In the genomic region with DNA sequence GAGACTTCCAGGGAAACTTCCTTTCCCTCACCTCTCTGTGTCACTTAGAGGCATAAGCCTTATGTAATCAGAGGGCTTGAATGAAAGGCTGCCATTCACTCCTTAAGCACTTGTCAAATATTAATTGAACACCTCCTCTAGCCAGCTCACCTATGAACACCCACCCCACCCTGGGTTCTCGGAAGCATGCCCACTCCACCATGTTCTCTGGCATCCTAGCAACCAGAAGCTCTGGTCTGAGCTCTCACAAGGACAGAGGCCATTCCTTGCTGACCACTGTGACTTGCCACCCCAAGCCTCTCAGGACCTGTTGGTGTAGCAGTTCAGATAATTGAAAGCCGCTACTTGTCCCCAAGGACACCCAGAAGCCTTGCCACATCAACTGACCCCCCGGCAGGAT, we compare ENCODE assay signal across 24 mouse cellular contexts. TPM values are rescaled to one million over a fixed set of nuclear protein-coding genes. Genes with fewer than 3 reads are reported as not detected.
DNase-seq lines count a peak whose midpoint lies in the region; ATAC-seq and TF ChIP-seq lines count a peak whose summit lies in the region.
"Had no signal": no experiment of that assay in that cellular context is flagged by ENCODE, and none has a peak within 500 bp of the region (broad histone marks: within the 10 kb centered on the region; RNA-seq: fewer than 3 reads in every experiment).

A gene (plus strand): TSS at position 226 of the 400 bp plus-strand sequence.

- H3K36me3 ChIP-seq in kidney, embryonic 15.5 days, result no peaks in the 10 kb centered on the region
- H3K36me3 ChIP-seq in lung, embryonic 16.5 days (ENCODE audit: control insufficient read depth, insufficient read depth, low read length), result no peaks in the 10 kb centered on the region
- no peaks in the 10 kb centered on the region for H3K36me3 ChIP-seq in stomach, postnatal 0 days (ENCODE audit: control insufficient read depth, insufficient read depth, low read length)
- H3K36me3 ChIP-seq in hindbrain, embryonic 10.5 days, result no peaks in the 10 kb centered on the region
- H3K36me3 ChIP-seq in midbrain, embryonic 14.5 days (ENCODE audit: control insufficient read depth, insufficient read depth, low read length), result no peaks in the 10 kb centered on the region
- H3K36me3 ChIP-seq: heart, embryonic 13.5 days; hindbrain, embryonic 12.5 days; limb, embryonic 15.5 days; midbrain, embryonic 10.5 days; neural tube, embryonic 15.5 days had no signal

- TF ChIP-seq EP300 in stomach, postnatal 0 days (optimal IDR thresholded peaks at IDR 0.05), result no peak

- no peaks in the 10 kb centered on the region for H3K9me3 ChIP-seq in kidney, embryonic 15.5 days (replicated peaks)
- no peaks in the 10 kb centered on the region for H3K9me3 ChIP-seq in lung, embryonic 16.5 days (ENCODE audit: control insufficient read depth, low read length)
- H3K9me3 ChIP-seq in stomach, postnatal 0 days (ENCODE audit: control insufficient read depth, low read length), result no peaks in the 10 kb centered on the region
- no peaks in the 10 kb centered on the region for H3K9me3 ChIP-seq in hindbrain, embryonic 10.5 days
- H3K9me3 ChIP-seq in midbrain, embryonic 14.5 days (ENCODE audit: control insufficient read depth, low read length), result no peaks in the 10 kb centered on the region
- H3K9me3 ChIP-seq: heart, embryonic 13.5 days; hindbrain, embryonic 12.5 days; limb, embryonic 15.5 days; midbrain, embryonic 10.5 days; neural tube, embryonic 15.5 days had no signal

- H3K27ac ChIP-seq in kidney, embryonic 15.5 days, result no peak within 1 kb of the TSS
- peak within 1 kb of the TSS; percentile 23; the same call in 1 of the 2 replicates for H3K27ac ChIP-seq in lung, embryonic 16.5 days (ENCODE audit: low read length)
- H3K27ac ChIP-seq in stomach, postnatal 0 days (replicated peaks), result no peak within 1 kb of the TSS
- no peak within 1 kb of the TSS for H3K27ac ChIP-seq in hindbrain, embryonic 10.5 days
- H3K27ac ChIP-seq in midbrain, embryonic 14.5 days (replicated peaks; ENCODE audit: low read depth, low read length), result no peak within 1 kb of the TSS
- H3K27ac ChIP-seq: heart, embryonic 13.5 days; hindbrain, embryonic 12.5 days; limb, embryonic 15.5 days; liver, embryonic 14.5 days; midbrain, embryonic 10.5 days; neural tube, embryonic 15.5 days had no signal

- 0 out of 2 replicates have a peak, but pooled peaks have one; percentile 9 for TF ChIP-seq POLR2A in lung, adult 2 months (IDR thresholded peaks at IDR 0.05; ENCODE audit: borderline replicate concordance, extremely low read depth, low read depth, low read length)

- H3K4me3 ChIP-seq in kidney, embryonic 15.5 days (replicated peaks), result no peak within 1 kb of the TSS
- peak within 1 kb of the TSS; percentile 31 for H3K4me3 ChIP-seq in lung, adult 2 months (replicated peaks; ENCODE audit: extremely low read depth, low read depth, low read length)
- H3K4me3 ChIP-seq in lung, embryonic 16.5 days (ENCODE audit: low read length), result no peak within 1 kb of the TSS
- no peak within 1 kb of the TSS for H3K4me3 ChIP-seq in stomach, postnatal 0 days (ENCODE audit: low read depth, low read length)
- no peak within 1 kb of the TSS for H3K4me3 ChIP-seq in hindbrain, embryonic 10.5 days
- H3K4me3 ChIP-seq in midbrain, embryonic 14.5 days (replicated peaks; ENCODE audit: low read depth, low read length), result no peak within 1 kb of the TSS
- H3K4me3 ChIP-seq: heart, embryonic 13.5 days; hindbrain, embryonic 12.5 days; limb, embryonic 15.5 days; midbrain, embryonic 10.5 days; neural tube, embryonic 15.5 days had no signal

- ATAC-seq in kidney, embryonic 15.5 days (replicated peaks; ENCODE audit: low FRiP score), result no peak
- peak; percentile 60 for ATAC-seq in lung, embryonic 16.5 days (ENCODE audit: low read depth)
- 0 out of 2 replicates have a peak, but pooled peaks have one; percentile 45 for ATAC-seq in stomach, postnatal 0 days (ENCODE audit: low FRiP score, low TSS enrichment)
- no peak for ATAC-seq in midbrain, embryonic 14.5 days (ENCODE audit: low FRiP score, low TSS enrichment)
- ATAC-seq: forebrain, postnatal 0 days had no signal

- 0 out of 2 replicates have a peak, but pooled peaks cover 4% of the 10 kb centered on the region for H3K4me1 ChIP-seq in kidney, embryonic 15.5 days
- no peaks in the 10 kb centered on the region for H3K4me1 ChIP-seq in lung, adult 2 months (ENCODE audit: control insufficient read depth, insufficient read depth, low read length)
- H3K4me1 ChIP-seq in lung, embryonic 16.5 days (replicated peaks; ENCODE audit: control insufficient read depth, insufficient read depth, low read length), result no peaks in the 10 kb centered on the region
- H3K4me1 ChIP-seq in stomach, postnatal 0 days (replicated peaks; ENCODE audit: control insufficient read depth, insufficient read depth), result no peaks in the 10 kb centered on the region
- no peaks in the 10 kb centered on the region for H3K4me1 ChIP-seq in hindbrain, embryonic 10.5 days (replicated peaks)
- H3K4me1 ChIP-seq in midbrain, embryonic 14.5 days (ENCODE audit: control insufficient read depth, insufficient read depth, low read length), result no peaks in the 10 kb centered on the region
- H3K4me1 ChIP-seq: hindbrain, embryonic 12.5 days; limb, embryonic 15.5 days; midbrain, embryonic 10.5 days; neural tube, embryonic 15.5 days had no signal

- no peaks in the 10 kb centered on the region for H3K27me3 ChIP-seq in kidney, embryonic 15.5 days
- no peaks in the 10 kb centered on the region for H3K27me3 ChIP-seq in lung, embryonic 16.5 days (ENCODE audit: control insufficient read depth, insufficient read depth, low read depth, low read length)
- no peaks in the 10 kb centered on the region for H3K27me3 ChIP-seq in stomach, postnatal 0 days (ENCODE audit: control insufficient read depth, insufficient read depth, low read length)
- H3K27me3 ChIP-seq in hindbrain, embryonic 10.5 days (ENCODE audit: insufficient read depth, poor library complexity, severe bottlenecking), result no peaks in the 10 kb centered on the region
- H3K27me3 ChIP-seq in midbrain, embryonic 14.5 days (ENCODE audit: control insufficient read depth, insufficient read depth, low read length), result no peaks in the 10 kb centered on the region
- H3K27me3 ChIP-seq: hindbrain, embryonic 12.5 days; limb, embryonic 15.5 days; neural tube, embryonic 15.5 days had no signal

- no peak within 1 kb of the TSS for H3K9ac ChIP-seq in kidney, embryonic 15.5 days
- H3K9ac ChIP-seq in lung, embryonic 16.5 days (ENCODE audit: low read length), result no peak within 1 kb of the TSS
- no peak within 1 kb of the TSS for H3K9ac ChIP-seq in stomach, postnatal 0 days (ENCODE audit: low read length)
- no peak within 1 kb of the TSS for H3K9ac ChIP-seq in midbrain, embryonic 14.5 days (replicated peaks; ENCODE audit: low read length)
- H3K9ac ChIP-seq: forebrain, postnatal 0 days; heart, embryonic 13.5 days; hindbrain, embryonic 12.5 days; limb, embryonic 15.5 days; liver, embryonic 14.5 days; neural tube, embryonic 15.5 days had no signal

- 78% methylated on average over 3 of the region's 3 CpGs for WGBS in kidney, embryonic 15.5 days
- 75% methylated on average over 3 of the region's 3 CpGs for WGBS in lung, adult 2 months
- WGBS in lung, embryonic 16.5 days, result 66% methylated on average over 3 of the region's 3 CpGs
- 88% methylated on average over 3 of the region's 3 CpGs for WGBS in stomach, postnatal 0 days
- 87% methylated on average over 3 of the region's 3 CpGs for WGBS in hindbrain, embryonic 10.5 days
- 85% methylated on average over 3 of the region's 3 CpGs for WGBS in midbrain, embryonic 14.5 days

- peak; percentile 50 for DNase-seq in kidney, adult 9 months
- peak; percentile 31 for DNase-seq in lung, adult 2 months
- peak; percentile 27 for DNase-seq in stomach, postnatal 0 days (ENCODE audit: low spot score)
- no peak for DNase-seq in hindbrain, embryonic 10.5 days (ENCODE audit: low spot score)
- DNase-seq in midbrain, embryonic 14.5 days, result no peak
- DNase-seq: adrenal gland, adult 2 months; cerebellum, adult 11-12 months; cerebellum, postnatal 14 days; forebrain, postnatal 0 days; gastrocnemius, postnatal 14 days; heart, adult 18-20 months; heart, postnatal 14 days; layer of hippocampus, adult 9-11 months; left cerebral cortex, postnatal 4 days; right cerebral cortex, adult 18-20 months; thymus, postnatal 25 days had no signal

- TF ChIP-seq CTCF in lung, adult 2 months (IDR thresholded peaks at IDR 0.05; ENCODE audit: insufficient read depth, low read length), result no peak
- no peak for TF ChIP-seq CTCF in stomach, postnatal 0 days (IDR thresholded peaks at IDR 0.05; ENCODE audit: low read depth)

- no peak within 1 kb of the TSS for H3K4me2 ChIP-seq in kidney, embryonic 15.5 days
- H3K4me2 ChIP-seq in lung, embryonic 16.5 days (ENCODE audit: low read depth, low read length), result no peak within 1 kb of the TSS
- no peak within 1 kb of the TSS for H3K4me2 ChIP-seq in stomach, postnatal 0 days (replicated peaks; ENCODE audit: low read depth)
- no peak within 1 kb of the TSS for H3K4me2 ChIP-seq in midbrain, embryonic 14.5 days (ENCODE audit: low read length)
- H3K4me2 ChIP-seq: heart, embryonic 13.5 days; hindbrain, embryonic 12.5 days; limb, embryonic 15.5 days; neural tube, embryonic 15.5 days had no signal

RNA-seq across cellular contexts. Expression of the gene that starts here (rescaled TPM):
- polyA plus RNA-seq in kidney, embryonic 15.5 days (2015; fragmentation: Nextera tagmentation; extraction: Ambion mirVana), result 0.19 and 0.83 TPM in 2 replicates
- polyA plus RNA-seq in lung, adult 2 months (2012; rRNA removed), result 4.9 and 5.2 TPM in 2 replicates
- polyA plus RNA-seq in lung, embryonic 16.5 days (2015; fragmentation: Nextera tagmentation; extraction: Ambion mirVana), result 0.62 and 1.4 TPM in 2 replicates
- polyA plus RNA-seq in stomach, postnatal 0 days (2015; fragmentation: Nextera tagmentation; extraction: Ambion mirVana), result 0.23 and 0.32 TPM in 2 replicates
- polyA plus RNA-seq in hindbrain, embryonic 10.5 days (2016; fragmentation: Nextera tagmentation; extraction: Ambion mirVana), result 0.51 and 0.55 TPM in 2 replicates
- polyA plus RNA-seq in midbrain, embryonic 14.5 days (2014; fragmentation: Nextera tagmentation; extraction: Ambion mirVana), result 0.42 and 0.61 TPM in 2 replicates
- polyA plus RNA-seq: adrenal gland, adult 2 months; liver, embryonic 14.5 days had no signal

Comparison
In these comparisons a context has a peak if more than half of its experiments do, and no peak if none do; other contexts are left out.
1. Peak in DNase-seq and ATAC-seq in stomach, postnatal 0 days; RNA of the gene not detected or under 1 TPM.
2. DNase-seq: peak in kidney, adult 9 months (single experiment) and lung, adult 2 months (single experiment); none in hindbrain, embryonic 10.5 days (single experiment) and midbrain, embryonic 14.5 days (single experiment).